Mouse (Mus musculus): ENCODE results near the gene Cald1. TPM values are rescaled to one million over a fixed set of nuclear protein-coding genes. Genes with fewer than 3 reads are reported as not detected.

The Cald1 gene
- total and polyA plus RNA-seq, 2 experiments from 2014 or later: 28.5 to 40.8 TPM

- DNase-seq: no peak
- Histone ChIP-seq H3K4me3 (ENCODE audit: low read depth, low read length) (no peak overlapping the region), H3K4me2 (ENCODE audit: low read depth) (no peak overlapping the region), H3K9me3 (ENCODE audit: low read length) (no peaks in the 10 kb centered on the region), H3K36me3 (ENCODE audit: insufficient read depth) (no peaks in the 10 kb centered on the region), H3K27me3 (ENCODE audit: insufficient read depth, low read length) (no peaks in the 10 kb centered on the region), H3K4me1 (ENCODE audit: insufficient read depth) (no peaks in the 10 kb centered on the region), H3K9ac (no peak overlapping the region), H3K27ac (ENCODE audit: low read depth, low read length) (no peak overlapping the region)
- 75% methylated on average over 5 of the region's 5 CpGs for WGBS
- TF ChIP-seq CTCF (IDR thresholded peaks at IDR 0.05; ENCODE audit: low read depth): no peak
- ATAC-seq: no peak
These were observed 43.8 kb downstream of the Cald1 start for GRCm38 (mm10) chr6:34642075-34642547.

GRCm38 (mm10) chr6:34648017-34648787 is 49.9 kb downstream of the Cald1 start:
- H3K9ac ChIP-seq: no peak overlapping the region
- ATAC-seq (no peak), DNase-seq (no peak)
- H3K9me3 ChIP-seq (ENCODE audit: low read length): no peaks in the 10 kb centered on the region
- no peak overlapping the region for H3K4me3 ChIP-seq (ENCODE audit: low read depth, low read length)
- no peak overlapping the region for H3K27ac ChIP-seq (ENCODE audit: low read depth, low read length)
- no peaks in the 10 kb centered on the region for H3K36me3 ChIP-seq (ENCODE audit: insufficient read depth)
- no peaks in the 10 kb centered on the region for H3K4me1 ChIP-seq (ENCODE audit: insufficient read depth)
- no peaks in the 10 kb centered on the region for H3K27me3 ChIP-seq (ENCODE audit: insufficient read depth, low read length)
- WGBS: 25% methylated on average over 5 of the region's 5 CpGs
- no peak for TF ChIP-seq CTCF (IDR thresholded peaks at IDR 0.05; ENCODE audit: low read depth)
- no peak overlapping the region for H3K4me2 ChIP-seq (ENCODE audit: low read depth)

- Histone ChIP-seq H3K27ac (ENCODE audit: low read depth, low read length) (no peak overlapping the region), H3K4me1 (ENCODE audit: insufficient read depth) (no peaks in the 10 kb centered on the region), H3K4me2 (ENCODE audit: low read depth) (no peak overlapping the region), H3K9ac (no peak overlapping the region), H3K36me3 (ENCODE audit: insufficient read depth) (no peaks in the 10 kb centered on the region), H3K27me3 (ENCODE audit: insufficient read depth, low read length) (no peaks in the 10 kb centered on the region), H3K9me3 (ENCODE audit: low read length) (no peaks in the 10 kb centered on the region), H3K4me3 (ENCODE audit: low read depth, low read length) (no peak overlapping the region)
- no peak for TF ChIP-seq CTCF (IDR thresholded peaks at IDR 0.05; ENCODE audit: low read depth)
- WGBS: 81% methylated on average over 7 of the region's 7 CpGs
- no peak for DNase-seq
- no peak for ATAC-seq
These were observed 53.0 kb downstream of the Cald1 start for GRCm38 (mm10) chr6:34651298-34651697.

GRCm38 (mm10) chr6:34655719-34656118 is 57.4 kb downstream of the Cald1 start:
- H3K4me3 ChIP-seq (ENCODE audit: low read depth, low read length): no peak overlapping the region
- ATAC-seq (no peak), DNase-seq (no peak)
- no peaks in the 10 kb centered on the region for H3K27me3 ChIP-seq (ENCODE audit: insufficient read depth, low read length)
- no peak for TF ChIP-seq CTCF (IDR thresholded peaks at IDR 0.05; ENCODE audit: low read depth)
- no peaks in the 10 kb centered on the region for H3K4me1 ChIP-seq (ENCODE audit: insufficient read depth)
- H3K9me3 ChIP-seq (ENCODE audit: low read length): no peaks in the 10 kb centered on the region
- H3K36me3 ChIP-seq (ENCODE audit: insufficient read depth): no peaks in the 10 kb centered on the region
- H3K27ac ChIP-seq (ENCODE audit: low read depth, low read length): no peak overlapping the region
- WGBS: 80% methylated on average over 3 of the region's 3 CpGs
- no peak overlapping the region for H3K9ac ChIP-seq
- no peak overlapping the region for H3K4me2 ChIP-seq (ENCODE audit: low read depth)

GRCm38 (mm10) chr6:34658791-34659190 is 60.5 kb downstream of the Cald1 start:
- Histone ChIP-seq H3K27me3 (ENCODE audit: insufficient read depth, low read length) (no peaks in the 10 kb centered on the region), H3K27ac (ENCODE audit: low read depth, low read length) (no peak overlapping the region), H3K9ac (no peak overlapping the region), H3K4me3 (ENCODE audit: low read depth, low read length) (no peak overlapping the region), H3K4me1 (ENCODE audit: insufficient read depth) (no peaks in the 10 kb centered on the region), H3K36me3 (ENCODE audit: insufficient read depth) (no peaks in the 10 kb centered on the region), H3K4me2 (ENCODE audit: low read depth) (no peak overlapping the region), H3K9me3 (ENCODE audit: low read length) (no peaks in the 10 kb centered on the region)
- no peak for ATAC-seq
- no peak for DNase-seq
- WGBS: 80% methylated on average over 5 of the region's 5 CpGs
- no peak for TF ChIP-seq CTCF (IDR thresholded peaks at IDR 0.05; ENCODE audit: low read depth)

GRCm38 (mm10) chr6:34660724-34661123 is 62.4 kb downstream of the Cald1 start:
- H3K4me3 ChIP-seq (ENCODE audit: low read depth, low read length): no peak overlapping the region

GRCm38 (mm10) chr6:34662626-34663025 is 64.3 kb downstream of the Cald1 start:
- no peak for TF ChIP-seq CTCF (IDR thresholded peaks at IDR 0.05; ENCODE audit: low read depth)
- ATAC-seq: no peak
- Histone ChIP-seq H3K9me3 (ENCODE audit: low read length) (no peaks in the 10 kb centered on the region), H3K4me1 (ENCODE audit: insufficient read depth) (no peaks in the 10 kb centered on the region), H3K4me2 (ENCODE audit: low read depth) (no peak overlapping the region), H3K9ac (no peak overlapping the region), H3K4me3 (ENCODE audit: low read depth, low read length) (no peak overlapping the region), H3K27ac (ENCODE audit: low read depth, low read length) (no peak overlapping the region), H3K27me3 (ENCODE audit: insufficient read depth, low read length) (no peaks in the 10 kb centered on the region), H3K36me3 (ENCODE audit: insufficient read depth) (no peaks in the 10 kb centered on the region)
- 87% methylated on average over 6 of the region's 6 CpGs for WGBS
- no peak for DNase-seq

More at GRCm38 (mm10) chr6:34660724-34661123, 62.4 kb downstream of the Cald1 start:
- Histone ChIP-seq H3K27me3 (ENCODE audit: insufficient read depth, low read length) (no peaks in the 10 kb centered on the region), H3K9me3 (ENCODE audit: low read length) (no peaks in the 10 kb centered on the region), H3K36me3 (ENCODE audit: insufficient read depth) (no peaks in the 10 kb centered on the region), H3K27ac (ENCODE audit: low read depth, low read length) (no peak overlapping the region), H3K4me1 (ENCODE audit: insufficient read depth) (no peaks in the 10 kb centered on the region), H3K9ac (no peak overlapping the region), H3K4me2 (ENCODE audit: low read depth) (no peak overlapping the region)
- no peak for TF ChIP-seq CTCF (IDR thresholded peaks at IDR 0.05; ENCODE audit: low read depth)
- 30% methylated on average over 8 of the region's 8 CpGs for WGBS
- DNase-seq (no peak), ATAC-seq (no peak)
